Mouse (Mus musculus) hematopoietic stem cell, adult 5-6 weeks (primary cell): ENCODE data around the gene Osbp2. TPM values are rescaled to one million over a fixed set of nuclear protein-coding genes. Genes with fewer than 3 reads are reported as not detected.
"Not testable (repeated sequence)": the region's sequence is repeated elsewhere in the genome, so short reads cannot be mapped to it uniquely, and the experiment has no call there.

Experiments
- ATAC-seq, 2 experiments: fragments of 125-278 bp in 1 of 2; replicated peaks in 1 of 2; 2 replicates each; pipeline ENCODE4 v1.8.0; 2016 to 2017; ENCODE audit warnings: inconsistent platforms in 2 of 2, mild to moderate bottlenecking in 2 of 2, moderate number of reproducible peaks in 2 of 2, low read depth in 1 of 2, moderate TSS enrichment in 1 of 2; ENCODE audit not compliant: low FRiP score in 2 of 2, poor library complexity in 2 of 2, severe bottlenecking in 2 of 2, insufficient read depth in 1 of 2, low TSS enrichment in 1 of 2
- total RNA-seq: library from RNA; stranded (forward); fragments of 172-1452, 232-1000 nt; gene quantifications from 2 replicates; pipeline ENCODE4 v1.2.3, GENCODE M21; 2017

The Osbp2 gene
- 0.81 TPM in 1 of 2 replicates, not detected in the other for total RNA-seq

DNA sequence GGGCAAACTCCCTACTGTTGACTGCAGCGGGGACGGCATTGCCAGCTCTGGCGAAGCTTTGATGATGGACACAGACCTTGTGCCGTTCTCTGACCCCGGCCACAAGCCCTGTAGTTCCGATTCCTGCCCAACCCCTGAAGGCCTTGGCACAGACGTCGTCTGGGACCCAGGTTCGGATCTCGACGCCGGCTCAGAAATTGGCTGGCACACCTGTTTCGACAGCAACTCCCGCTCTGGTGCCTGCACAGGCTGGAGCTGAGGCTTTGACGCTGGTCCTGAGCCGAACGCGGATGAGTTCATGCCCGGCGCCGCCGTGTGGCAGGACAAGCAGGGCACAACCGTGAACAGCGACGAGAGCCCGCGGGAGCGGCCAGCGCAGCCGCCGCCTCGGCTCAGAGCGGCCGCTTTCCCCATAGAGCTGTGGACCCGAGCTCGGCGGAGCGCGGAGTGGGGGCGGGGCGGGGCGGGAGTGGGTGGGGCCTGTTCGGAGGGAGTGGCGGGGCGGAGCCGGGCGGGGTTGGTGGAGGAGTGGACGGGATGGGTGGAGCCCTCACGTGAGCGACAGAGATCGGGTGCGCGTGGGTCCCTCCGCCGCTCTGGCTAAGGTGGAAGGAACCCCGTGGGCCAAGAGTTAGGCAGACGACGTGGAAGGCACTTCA is at the start of gene Osbp2:
TSS of gene Osbp2 (minus strand) at position 450 of the 659 bp plus-strand sequence.
- ATAC-seq, result peak; percentile 86 to 87

DNA sequence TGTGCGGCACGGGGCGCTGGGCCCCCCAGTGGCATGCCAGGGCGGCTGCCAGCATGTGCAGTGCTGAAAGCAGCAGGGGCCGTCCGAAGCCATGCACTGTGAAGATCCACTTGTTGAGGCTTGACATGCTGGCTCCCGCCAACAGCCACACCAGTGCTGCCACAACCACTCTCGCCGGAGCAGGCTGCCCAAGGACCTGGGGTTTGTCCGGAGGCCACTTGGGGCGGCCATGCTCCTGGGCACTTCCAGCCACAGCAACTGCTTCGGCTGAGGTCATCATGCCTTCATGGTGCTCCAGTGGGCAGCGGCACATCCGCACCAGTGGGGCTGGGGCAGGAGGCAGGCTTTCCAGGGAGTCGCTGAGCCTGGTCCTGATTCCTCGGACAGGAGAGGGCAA is 49.2 kb upstream of the Osbp2 start:
- no peak for ATAC-seq

DNA sequence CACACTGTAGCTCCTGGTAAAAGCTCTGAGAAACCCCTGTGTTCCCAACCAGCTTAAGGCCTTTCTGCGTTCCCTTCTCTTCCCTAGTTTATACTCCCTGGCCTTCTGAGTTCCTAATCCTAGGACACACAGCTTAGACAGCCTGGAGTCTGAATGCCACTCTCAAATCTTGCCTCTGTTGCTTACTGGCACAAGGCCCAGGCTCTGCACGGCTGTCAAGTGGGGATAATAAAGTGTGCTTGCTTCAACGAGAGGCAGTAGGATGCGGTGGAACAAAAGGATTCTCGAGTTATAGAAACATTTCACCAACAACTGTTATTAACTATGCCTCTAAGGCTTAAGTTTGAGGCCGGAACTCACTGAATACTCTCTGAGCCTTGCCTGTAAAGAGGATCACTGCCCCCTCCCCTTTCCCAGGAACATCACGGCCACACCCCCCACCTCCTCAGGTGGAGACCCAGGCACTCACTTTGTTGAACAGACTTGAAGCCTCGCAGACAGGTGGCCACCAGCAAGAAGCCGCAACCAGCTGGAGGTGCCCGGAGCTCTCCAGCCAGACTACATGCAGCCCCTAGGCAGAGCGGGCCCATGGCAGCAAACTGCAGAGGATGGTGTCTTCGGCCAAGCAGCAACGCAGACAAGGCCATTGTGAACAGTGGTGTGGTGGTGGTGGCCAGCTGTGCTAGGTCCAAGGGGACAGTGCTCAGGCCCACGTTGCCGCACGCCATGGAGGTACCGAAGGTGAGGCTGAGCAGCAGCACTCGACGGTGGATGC is 48.6 kb upstream of the Osbp2 start:
- no peak for ATAC-seq

DNA sequence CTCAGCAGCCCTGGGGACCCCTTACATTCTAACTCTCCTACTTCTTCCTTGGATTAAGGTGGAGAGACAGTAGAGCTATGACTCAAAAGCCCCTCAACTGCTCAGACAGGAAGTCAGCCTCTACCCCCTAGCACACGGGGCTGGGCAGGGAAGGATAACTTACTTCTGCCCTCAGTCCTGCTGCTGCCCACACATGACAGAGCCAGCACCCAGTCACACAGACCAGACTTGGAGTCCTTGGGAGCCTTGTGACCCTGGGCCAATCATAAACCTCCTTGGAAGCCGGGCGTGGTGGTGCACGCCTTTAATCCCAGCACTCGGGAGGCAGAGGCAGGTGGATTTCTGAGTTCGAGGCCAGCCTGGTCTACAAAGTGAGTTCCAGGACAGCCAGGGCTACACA is 47.7 kb upstream of the Osbp2 start:
- not testable (repeated sequence) for ATAC-seq

DNA sequence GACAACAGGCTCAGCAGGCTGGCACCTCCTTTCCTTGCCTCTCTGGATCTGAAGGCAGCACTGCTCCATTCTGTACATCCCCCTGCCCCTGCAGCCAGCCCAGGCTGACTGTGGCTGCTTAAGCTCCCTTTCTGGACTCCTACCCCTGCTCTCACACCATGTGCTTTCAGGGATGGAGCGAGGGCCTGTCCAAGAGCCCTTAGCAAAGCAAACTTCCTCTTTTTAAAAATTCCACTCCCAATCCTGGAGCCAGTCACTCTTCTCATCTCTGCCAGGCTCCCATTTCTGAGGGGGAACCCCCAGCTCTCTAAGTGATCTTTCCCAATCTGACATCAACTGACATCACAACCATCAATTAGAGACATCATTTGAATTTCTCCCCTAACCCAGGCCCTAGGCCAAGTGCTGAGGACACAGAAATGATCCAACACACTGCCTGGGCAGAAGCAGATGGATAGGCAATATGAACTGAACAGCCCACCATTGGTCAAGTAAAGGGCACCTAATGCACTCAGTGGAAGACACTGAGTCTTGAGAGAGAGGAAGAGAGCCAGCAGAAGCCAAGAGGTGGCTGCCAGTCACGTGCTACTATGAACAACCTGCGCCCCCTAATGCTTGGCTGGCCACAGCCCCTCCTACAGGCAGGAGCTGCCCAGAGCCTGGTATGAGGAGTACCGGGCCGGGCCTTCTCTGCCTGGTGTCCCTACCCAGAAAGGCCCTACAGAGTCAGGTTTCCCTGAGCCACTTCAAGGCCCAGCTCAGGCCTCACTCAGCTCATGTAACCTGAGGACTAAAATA is 47.0 kb upstream of the Osbp2 start:
- ATAC-seq, result no peak

DNA sequence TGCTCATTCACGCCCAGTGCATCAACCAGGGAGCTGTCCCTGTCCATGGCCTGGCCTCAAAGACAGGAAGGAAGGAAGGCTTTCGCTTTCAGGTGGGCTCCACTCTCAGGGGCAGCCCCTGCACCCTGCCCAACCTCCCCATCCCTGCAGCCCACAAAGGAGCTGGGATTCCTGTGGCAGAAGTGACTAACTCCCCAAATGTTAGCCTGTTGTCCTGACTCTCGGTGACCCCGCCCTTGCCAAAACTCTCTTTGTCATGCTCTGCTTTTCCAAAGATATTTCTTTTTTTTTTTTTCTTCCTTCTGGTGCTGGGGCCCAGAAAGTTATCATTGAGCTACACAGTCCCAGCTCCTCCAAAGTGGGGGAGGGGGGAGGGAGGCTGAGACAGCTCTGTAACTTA is 45.5 kb upstream of the Osbp2 start:
- no peak for ATAC-seq

DNA sequence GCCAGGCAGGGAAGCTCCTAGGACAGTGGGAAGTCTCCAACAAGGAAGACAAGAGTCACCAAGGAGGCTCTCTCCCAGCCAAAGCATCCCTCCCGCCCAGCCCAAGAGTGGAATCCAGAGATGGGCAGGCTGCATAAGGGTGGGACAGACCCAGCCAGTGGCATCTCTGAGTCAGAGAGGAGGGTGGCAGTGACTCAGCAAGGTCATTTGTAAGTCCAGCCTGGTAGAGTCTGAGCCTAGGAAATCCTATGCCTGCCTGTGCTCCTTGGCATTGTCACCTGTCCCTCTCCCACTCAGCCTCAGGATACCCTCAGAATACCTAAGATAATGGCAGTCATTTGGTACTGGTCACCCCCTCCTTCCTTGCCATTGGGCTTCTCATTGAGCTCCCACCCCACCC is 41.7 kb upstream of the Osbp2 start:
- ATAC-seq, result no peak

DNA sequence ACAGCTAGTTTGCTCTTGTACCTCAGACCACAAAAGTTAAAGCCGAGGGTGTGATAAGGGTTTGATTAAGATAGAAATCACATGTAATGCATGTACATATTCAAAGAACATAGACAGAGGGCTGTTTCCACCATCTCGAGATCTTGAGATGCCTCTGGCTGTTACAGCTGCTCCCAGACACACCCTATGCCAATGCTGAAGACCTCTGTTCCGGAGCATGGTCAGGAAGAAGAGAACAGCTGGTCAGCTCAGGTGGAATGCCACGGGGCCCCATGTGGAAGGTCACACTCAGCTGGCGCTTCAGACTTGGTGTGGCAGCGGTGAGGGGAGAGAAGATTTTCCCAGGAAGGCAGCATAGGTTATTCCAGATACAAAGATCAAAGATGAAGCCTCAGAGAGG is 41.0 kb upstream of the Osbp2 start:
- ATAC-seq, result no peak

DNA sequence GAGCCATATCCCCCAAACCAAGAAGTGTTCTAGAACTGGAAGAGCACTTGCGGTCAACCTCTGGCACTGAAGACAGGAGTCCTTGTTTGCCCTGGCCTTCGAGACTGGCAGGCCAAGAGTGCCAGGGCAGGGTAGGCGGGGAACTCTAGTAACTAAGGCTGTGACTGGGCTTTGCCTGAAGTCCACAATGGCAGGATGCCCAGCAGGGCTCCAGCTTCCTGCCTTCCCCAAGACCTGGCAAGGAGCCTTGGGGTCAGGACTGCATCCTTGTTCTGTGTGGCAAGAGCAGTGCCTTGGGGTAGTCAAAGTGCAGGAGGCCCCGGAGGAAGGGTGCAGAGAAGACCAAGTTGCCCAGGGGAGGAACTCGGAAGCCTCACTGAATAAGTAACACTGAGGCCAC is 39.3 kb upstream of the Osbp2 start:
- ATAC-seq, result peak; percentile 51 to 71; a peak in 3 of 4 replicates

DNA sequence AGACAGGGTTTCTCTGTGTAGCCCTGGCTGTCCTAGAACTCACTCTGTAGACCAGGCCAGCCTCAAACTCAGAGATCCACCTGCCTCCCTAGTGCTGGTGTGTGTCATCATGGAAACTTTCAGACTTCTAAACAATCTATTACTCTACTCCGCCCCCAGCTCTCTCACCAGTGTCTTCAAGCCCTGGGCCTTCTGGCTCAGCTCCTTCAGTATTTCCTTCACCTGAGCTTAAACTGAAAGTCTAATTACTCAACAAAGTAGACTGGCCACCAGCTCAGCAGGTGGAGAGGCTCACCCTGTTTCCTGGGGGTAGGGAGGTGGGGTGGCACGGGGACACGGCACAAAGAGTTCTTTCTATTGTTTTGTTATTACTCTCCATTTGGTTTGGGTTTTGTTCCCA is 38.8 kb upstream of the Osbp2 start:
- ATAC-seq, result no peak

DNA sequence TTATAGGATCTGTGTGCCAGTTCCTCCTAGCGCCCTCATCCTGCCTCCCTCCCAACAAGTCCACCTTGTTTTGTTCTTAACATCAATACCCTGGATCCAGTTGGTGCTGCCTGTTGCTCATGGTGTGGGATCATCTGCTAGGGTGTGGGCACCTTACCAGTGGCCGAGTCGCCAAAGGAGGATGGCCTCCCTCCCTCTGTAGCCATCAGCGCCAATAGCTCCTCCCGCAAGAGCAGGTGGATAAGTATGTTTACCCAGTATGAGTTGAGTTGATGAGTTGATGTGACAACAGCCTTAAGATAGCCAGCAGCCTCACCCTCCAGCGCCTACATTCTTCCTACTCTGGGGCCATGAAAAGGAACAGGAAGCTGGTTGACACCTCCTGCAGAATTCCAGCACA is 36.6 kb upstream of the Osbp2 start:
- no peak for ATAC-seq

DNA sequence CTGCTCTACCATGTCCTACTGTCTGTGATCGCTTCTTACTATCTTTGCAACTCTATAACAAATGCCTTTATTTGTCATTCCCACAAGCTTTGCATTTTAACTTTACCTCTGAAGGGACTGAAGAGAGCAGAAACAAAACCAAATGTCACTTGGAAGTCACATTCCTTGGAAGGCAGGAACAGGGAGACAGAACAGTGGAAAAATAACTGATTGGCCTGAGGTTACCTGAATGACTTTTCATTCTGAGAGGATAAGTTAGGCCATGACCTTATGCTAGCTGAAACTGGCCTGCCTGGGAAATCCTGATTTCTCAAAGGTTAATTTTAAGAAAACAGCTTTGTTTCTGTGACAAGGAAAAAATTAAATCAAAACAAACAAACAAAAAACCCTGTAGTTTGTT is 32.2 kb upstream of the Osbp2 start:
- ATAC-seq, result no peak

DNA sequence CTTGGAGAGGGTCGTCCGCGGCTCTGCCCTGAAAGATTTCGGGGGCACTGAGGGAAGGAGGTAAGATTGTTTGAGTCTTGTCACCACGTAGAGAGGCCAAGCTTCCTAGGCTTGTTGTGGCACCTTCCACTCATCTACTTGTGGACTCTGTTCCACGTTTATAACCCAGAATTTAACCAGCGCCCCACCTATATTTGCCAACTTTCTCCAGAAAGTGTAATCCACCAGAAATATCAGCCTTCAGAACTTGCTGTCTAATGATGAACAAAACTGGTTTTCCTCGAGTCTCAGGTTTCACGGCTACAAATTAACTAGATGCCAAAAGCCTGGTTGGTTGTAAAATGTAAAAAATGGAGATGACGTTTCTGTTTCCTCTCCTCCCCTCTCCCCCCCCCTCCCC is 31.8 kb upstream of the Osbp2 start:
- 0 out of 4 replicates have a peak, but pooled peaks have one; percentile 12 to 14 for ATAC-seq

DNA sequence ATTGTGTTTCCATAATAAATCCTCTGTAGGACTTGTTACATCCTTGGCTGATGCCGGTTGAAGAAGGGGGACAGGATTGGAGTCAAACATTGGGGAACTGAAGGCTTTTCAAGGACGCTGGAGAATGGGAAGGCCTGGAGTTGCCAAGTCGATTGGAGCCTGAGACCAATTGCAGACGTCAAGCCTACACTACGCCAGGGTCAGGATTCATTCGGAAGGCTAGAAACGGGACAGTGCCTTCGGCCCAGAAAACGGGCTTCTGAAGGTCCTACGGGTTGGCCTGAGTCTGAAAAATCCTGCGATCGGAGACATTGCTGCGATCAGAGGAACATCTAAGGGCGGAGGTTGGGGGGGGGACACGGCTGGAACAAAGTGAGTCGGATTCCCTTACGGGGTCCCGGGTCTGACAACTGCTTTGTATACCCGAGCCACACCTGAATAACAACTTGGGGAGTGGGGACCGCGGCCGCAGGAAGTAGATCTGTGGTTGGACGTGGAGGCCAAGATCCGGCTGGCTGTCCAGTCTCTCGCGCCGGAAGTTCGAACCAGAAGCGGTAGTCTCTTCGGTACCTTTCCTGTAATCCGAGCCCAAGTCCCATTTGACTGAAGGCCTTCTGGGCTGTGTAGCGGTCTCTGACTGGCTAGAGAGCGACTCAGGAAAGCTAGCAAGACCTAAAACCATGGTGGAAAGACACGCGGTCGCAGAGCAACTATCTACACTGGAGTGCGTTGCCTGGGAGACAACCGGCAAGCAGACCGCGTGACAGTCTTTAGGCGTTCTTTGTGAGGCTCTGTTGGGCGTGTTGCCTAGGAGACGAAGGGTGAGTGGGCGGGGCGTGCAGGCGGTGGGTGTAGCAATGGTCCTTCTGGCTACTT is 30.9 kb upstream of the Osbp2 start, which contains the start of the genes 4921536K21Rik and Dusp18:
TSS of gene 4921536K21Rik (minus strand) at position 693 of the 876 bp plus-strand sequence.
TSS of gene Dusp18 (plus strand) at position 835 of the 876 bp plus-strand sequence.
- peak; percentile 97 to 98 for ATAC-seq

DNA sequence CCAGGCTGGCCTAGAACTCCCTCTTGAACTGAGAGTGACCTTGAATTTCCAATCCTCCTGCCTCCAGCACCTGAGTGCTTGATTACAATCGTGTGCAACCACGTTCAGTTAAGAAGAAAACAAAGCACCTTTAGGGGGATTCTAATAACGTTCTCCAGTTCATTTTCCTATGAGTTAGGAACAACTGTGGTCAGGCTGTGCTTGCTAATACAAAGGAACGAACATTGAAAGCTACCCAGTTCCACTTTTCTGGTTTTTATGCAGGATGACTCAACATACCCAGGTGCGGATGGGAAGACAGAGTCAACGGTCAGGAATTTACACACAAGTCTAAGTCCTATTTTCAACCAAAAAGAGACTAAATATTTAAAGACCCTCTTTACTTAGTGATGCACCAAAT is 30.3 kb upstream of the Osbp2 start:
- no peak for ATAC-seq

DNA sequence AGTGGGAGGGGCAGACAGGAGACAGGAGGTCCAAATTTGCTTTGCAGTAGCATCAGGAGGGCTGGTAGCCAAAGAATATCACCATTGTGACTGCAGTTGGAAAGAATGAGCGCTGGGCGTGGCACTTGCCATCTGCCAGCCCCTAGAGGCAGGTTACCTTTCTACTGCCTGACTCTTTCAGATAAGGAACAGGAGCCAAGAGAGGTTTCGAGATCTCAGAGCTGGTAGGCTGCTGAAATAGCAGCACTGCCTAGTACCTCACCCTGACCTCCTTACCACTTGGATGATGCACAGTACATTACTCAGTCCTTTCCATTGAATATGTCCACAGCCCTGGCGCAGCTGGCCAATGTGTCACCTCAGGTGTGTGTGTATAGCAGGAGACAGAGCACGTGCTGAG is 23.6 kb upstream of the Osbp2 start:
- peak in 1 of 2 experiments; percentile 19; a peak in 1 of 4 replicates for ATAC-seq

DNA sequence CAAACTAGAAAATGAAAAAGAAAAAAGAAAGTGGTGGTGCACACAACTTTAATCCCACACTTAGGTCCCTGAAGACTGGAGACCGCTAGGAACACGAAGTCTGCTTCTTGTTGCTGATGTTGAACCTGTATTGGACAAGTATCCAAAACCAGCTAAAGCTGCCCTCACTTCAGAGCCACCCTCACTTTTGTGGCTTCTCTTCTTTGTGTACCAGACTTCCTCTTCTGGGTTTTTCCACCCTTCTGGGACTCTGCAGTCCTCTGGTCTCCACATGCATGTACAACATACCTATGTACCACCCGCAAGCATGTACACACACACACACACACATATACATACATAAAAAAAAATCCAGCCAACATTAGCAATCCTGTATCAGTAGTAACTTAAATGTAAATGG is 20.0 kb upstream of the Osbp2 start:
- peak; percentile 56 to 78 for ATAC-seq
